Mouse (Mus musculus): ENCODE results near the gene Vmn1r75.

Vmn1r75 gene

DNA sequence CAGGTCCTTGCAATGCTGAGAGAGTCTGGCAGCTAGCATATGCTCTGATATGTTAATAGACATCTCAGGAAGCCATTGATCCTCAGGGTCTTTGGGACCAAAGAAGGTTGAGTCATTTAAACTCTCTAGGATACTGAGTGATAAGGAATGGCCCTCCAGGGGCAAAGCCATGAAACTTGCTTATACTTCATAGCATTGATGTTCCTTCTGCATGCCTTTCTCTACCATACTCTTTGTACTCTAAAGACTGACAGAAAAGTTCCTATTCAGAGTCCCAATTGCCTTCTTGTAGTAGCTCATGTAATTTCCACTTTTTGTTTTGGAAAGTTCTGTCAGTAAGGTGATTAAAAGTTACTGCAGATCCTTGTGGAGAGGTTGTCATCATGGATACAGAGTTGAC lies at the start of gene Vmn1r75:
Gene Vmn1r75, plus strand, starts transcription at position 301 of the 400 bp plus-strand sequence.
- DNase-seq (ENCODE audit: low spot score) = no peak

DNA sequence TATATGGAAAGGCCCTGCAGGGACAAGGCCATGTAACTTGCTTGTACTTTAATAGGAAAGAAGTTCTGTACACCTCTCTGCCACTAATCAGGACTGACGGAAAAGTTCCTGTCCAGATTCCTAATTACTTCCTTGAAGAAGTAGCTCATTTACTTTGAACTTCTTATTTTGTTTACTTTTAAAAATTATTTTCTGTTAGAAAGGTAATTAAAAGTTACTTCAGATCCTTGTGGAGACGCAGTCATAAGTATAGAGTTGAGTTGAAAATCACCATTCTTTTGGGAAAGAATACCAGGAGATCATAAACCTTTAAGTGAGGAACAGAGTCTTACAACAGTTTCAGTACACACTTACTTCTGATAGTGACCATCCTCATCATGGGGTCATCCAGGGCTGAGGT lies 40.8 kb upstream of the Vmn1r75 start, which contains the start of gene Vmn1r74:
Gene Vmn1r74, plus strand, starts transcription at position 301 of the 400 bp plus-strand sequence.
- DNase-seq (ENCODE audit: low spot score) = no peak
